Mouse (Mus musculus): ENCODE results near the gene Macrod2. TPM values are rescaled to one million over a fixed set of nuclear protein-coding genes. Genes with fewer than 3 reads are reported as not detected.

Macrod2 gene
- polyA plus RNA-seq, 1 experiment from 2014 or later, result 90.5 TPM

DNA sequence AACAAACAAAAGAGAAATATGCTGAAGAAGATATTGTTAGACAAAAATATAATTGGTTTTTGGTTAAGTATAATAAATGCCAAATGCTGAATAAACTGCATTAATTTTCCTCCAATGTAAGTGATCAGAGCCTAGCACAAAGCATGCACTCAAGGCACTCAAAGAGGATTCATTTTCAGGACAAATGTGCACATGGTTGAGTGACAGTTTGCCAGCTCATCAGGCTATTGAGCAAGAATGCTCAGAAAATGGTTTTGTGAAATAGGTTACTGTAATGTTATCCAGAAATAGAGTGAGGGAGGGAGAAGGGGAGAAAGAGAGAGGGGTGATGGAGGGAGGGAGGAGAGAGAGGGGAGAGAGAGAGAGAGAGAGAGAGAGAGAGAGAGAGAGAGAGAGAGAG is 1268.9 kb downstream of the Macrod2 start:
- H3K4me1 ChIP-seq, result no peaks in the 10 kb centered on the region
- no peak overlapping the region for H3K9ac ChIP-seq
- no peak overlapping the region for H3K4me3 ChIP-seq
- no peak overlapping the region for H3K27ac ChIP-seq
- ATAC-seq (replicated peaks), result no peak
- no peak overlapping the region for H3K4me2 ChIP-seq
- H3K27me3 ChIP-seq (replicated peaks), result no peaks in the 10 kb centered on the region
- no peaks in the 10 kb centered on the region for H3K36me3 ChIP-seq (replicated peaks)
- H3K9me3 ChIP-seq, result no peaks in the 10 kb centered on the region

DNA sequence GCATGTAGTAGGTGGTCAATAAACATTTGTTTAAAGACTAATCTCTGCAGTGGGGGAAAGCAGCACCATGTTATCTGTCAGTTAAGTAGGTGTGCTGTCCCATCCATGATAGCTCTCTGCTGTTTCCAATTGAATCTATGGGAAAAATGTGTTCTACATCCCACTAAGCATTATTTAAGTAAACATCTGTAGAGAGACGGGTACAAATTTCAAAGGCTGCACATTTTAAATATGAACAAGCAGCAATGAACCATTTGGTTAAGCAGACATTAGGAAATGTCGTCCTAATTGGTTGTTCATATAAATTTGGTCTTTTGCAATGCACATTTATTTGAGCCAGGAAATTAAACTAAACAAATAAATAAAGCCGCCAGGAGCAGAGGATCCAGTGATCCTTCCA is 1277.7 kb downstream of the Macrod2 start:
- Histone ChIP-seq H3K4me1 (no peaks in the 10 kb centered on the region), H3K4me3 (no peak overlapping the region), H3K27me3 (replicated peaks) (no peaks in the 10 kb centered on the region), H3K9ac (no peak overlapping the region), H3K9me3 (no peaks in the 10 kb centered on the region), H3K36me3 (replicated peaks) (no peaks in the 10 kb centered on the region), H3K4me2 (no peak overlapping the region), H3K27ac (no peak overlapping the region)
- ATAC-seq (replicated peaks), result no peak
- 91% methylated on average over 3 of the region's 3 CpGs for whole genome bisulfite sequencing

DNA sequence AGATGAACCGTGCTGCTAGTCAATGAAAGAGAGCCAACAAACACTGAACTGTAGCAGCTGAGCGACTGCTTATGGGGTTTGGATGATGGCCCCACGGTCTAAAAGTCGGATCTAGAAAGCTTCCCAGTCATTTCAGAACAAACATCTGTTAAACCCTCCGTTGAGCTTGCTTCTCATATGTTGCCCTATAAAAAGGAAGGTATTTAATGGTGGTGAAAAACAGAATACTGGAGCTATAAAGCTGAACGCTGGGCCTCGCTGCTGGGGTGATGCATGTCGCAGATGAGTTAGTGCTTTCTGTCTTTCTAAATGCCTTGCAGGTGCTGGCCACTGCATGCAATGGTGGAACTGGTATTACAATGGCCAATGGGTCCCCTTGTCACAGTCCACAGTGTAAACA is 1278.3 kb downstream of the Macrod2 start:
- H3K4me3 ChIP-seq, result no peak overlapping the region
- WGBS, result 88% methylated on average over 8 of the region's 8 CpGs
- H3K27me3 ChIP-seq (replicated peaks), result no peaks in the 10 kb centered on the region
- no peaks in the 10 kb centered on the region for H3K9me3 ChIP-seq
- ATAC-seq (replicated peaks), result no peak
- H3K9ac ChIP-seq, result no peak overlapping the region
- H3K4me1 ChIP-seq, result no peaks in the 10 kb centered on the region
- H3K4me2 ChIP-seq, result no peak overlapping the region
- H3K36me3 ChIP-seq (replicated peaks), result no peaks in the 10 kb centered on the region
- no peak overlapping the region for H3K27ac ChIP-seq

DNA sequence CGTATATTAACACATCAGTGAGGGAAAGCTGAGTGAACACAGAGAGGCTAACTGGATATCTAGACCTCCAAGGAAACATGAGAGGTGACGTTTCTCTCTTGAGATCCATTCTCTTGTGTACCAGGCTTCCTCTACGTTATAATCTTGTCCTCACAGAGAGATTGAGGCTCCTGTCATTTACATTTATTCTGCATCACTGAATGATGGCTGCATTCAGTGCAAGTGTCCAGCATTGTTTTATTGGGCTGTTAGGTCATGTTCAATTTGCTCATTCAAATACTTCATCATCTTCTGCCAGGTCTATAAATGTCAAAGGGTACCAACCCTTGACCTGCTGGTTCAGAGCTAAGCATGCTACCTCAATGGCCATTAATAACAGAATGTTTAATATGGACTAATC is 1302.4 kb downstream of the Macrod2 start:
- WGBS, result 78% methylated on average over 3 of the region's 3 CpGs
- H3K36me3 ChIP-seq (replicated peaks), result no peaks in the 10 kb centered on the region
- H3K4me2 ChIP-seq, result no peak overlapping the region
- H3K4me3 ChIP-seq, result no peak overlapping the region
- no peak overlapping the region for H3K9ac ChIP-seq
- no peak for ATAC-seq (replicated peaks)
- H3K4me1 ChIP-seq, result peaks cover 3% of the 10 kb centered on the region; the same call in 1 of the 2 replicates
- no peaks in the 10 kb centered on the region for H3K9me3 ChIP-seq
- H3K27ac ChIP-seq, result no peak overlapping the region
- H3K27me3 ChIP-seq (replicated peaks), result no peaks in the 10 kb centered on the region

DNA sequence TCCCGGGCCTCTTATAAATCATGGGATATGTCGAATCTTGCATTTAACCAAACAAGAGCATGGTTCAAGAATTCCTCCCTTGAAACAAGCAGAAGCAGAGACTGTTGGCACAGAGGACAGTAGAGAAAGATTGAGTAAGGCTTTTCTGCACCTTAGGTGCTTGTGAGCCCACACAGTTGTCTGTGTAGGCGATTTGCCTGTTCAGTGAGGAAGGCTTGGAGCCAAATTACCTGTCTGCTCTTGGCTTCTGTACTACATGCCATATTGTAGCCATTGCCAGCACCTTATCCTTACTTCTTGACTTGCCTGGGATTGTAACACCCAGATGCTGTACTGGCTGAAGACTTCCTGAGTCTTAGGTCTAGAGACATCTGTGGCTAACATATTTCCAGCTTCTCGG is 1303.2 kb downstream of the Macrod2 start:
- Histone ChIP-seq H3K9ac (no peak overlapping the region), H3K27ac (no peak overlapping the region), H3K9me3 (no peaks in the 10 kb centered on the region), H3K27me3 (replicated peaks) (no peaks in the 10 kb centered on the region), H3K4me1 (peaks cover 3% of the 10 kb centered on the region; the same call in 1 of the 2 replicates), H3K4me3 (no peak overlapping the region), H3K36me3 (replicated peaks) (no peaks in the 10 kb centered on the region), H3K4me2 (no peak overlapping the region)
- 87% methylated on average over 4 of the region's 4 CpGs for WGBS
- no peak for ATAC-seq (replicated peaks)

DNA sequence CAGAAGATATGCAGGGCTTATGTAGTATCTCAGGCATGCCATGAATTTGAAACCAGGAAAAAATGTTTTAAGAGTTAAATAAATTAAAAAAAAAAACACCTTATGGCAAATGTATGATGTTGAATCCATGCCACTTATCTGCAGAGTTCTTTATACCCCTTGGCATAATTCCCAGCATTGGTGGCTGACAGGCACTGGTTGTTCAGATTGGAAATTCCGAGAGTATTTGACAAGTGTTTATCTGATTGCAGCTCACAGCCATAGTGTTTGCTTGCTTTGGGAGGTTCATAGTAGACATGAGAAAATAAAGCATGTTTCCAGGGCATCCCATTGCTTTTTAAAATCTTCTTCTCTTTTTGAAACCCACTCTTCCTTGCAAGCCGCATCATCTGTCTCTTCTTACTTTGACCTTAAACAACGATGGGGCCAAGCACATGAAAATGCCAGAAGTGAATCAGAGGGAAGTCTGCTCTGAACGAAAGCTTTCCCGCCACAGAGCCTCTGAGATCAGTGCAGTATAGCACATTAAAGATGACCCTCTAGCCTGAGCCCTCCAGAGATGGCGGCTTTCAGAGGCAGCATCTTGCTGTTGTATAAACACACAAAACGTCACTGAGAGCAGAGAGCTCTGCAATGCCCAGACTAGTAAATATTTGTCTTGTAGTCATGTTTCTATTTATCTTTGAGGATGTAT is 1305.8 kb downstream of the Macrod2 start:
- Histone ChIP-seq H3K9ac (no peak overlapping the region), H3K4me1 (peaks cover 3% of the 10 kb centered on the region; the same call in 1 of the 2 replicates), H3K27ac (0 out of 2 replicates have a peak overlapping the region, but pooled peaks have one; percentile 29), H3K4me2 (no peak overlapping the region), H3K9me3 (no peaks in the 10 kb centered on the region), H3K4me3 (no peak overlapping the region), H3K27me3 (replicated peaks) (no peaks in the 10 kb centered on the region), H3K36me3 (replicated peaks) (no peaks in the 10 kb centered on the region)
- ATAC-seq (replicated peaks), result peak; percentile 65; the same call in 1 of the 2 replicates
- WGBS, result 63% methylated on average over 7 of the region's 7 CpGs

DNA sequence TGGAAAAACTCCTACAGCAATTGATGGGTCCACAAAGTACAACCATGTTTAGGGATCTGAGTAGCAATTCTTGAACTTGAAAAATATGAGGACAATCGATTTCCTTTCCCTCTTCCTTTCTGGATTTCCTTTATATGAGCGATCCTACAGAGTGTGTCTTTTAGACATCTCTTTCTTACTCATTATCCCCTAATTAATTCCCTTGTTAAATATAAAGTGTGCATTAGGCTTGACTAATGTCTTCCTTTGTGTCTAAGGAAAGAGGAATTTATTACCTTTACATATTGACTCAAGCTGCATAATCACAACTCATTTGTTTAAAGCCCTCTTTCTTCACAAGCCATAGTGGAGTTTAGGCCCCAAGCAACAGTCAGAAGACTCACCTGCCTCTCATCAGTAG is 1316.7 kb downstream of the Macrod2 start:
- no peak for ATAC-seq (replicated peaks)
- no peak overlapping the region for H3K27ac ChIP-seq
- no peak overlapping the region for H3K9ac ChIP-seq
- H3K27me3 ChIP-seq (replicated peaks), result no peaks in the 10 kb centered on the region
- 63% methylated on average over 2 of the region's 2 CpGs for WGBS
- no peak overlapping the region for H3K4me2 ChIP-seq
- no peaks in the 10 kb centered on the region for H3K36me3 ChIP-seq (replicated peaks)
- H3K4me3 ChIP-seq, result no peak overlapping the region
- H3K4me1 ChIP-seq, result no peaks in the 10 kb centered on the region
- H3K9me3 ChIP-seq, result no peaks in the 10 kb centered on the region

DNA sequence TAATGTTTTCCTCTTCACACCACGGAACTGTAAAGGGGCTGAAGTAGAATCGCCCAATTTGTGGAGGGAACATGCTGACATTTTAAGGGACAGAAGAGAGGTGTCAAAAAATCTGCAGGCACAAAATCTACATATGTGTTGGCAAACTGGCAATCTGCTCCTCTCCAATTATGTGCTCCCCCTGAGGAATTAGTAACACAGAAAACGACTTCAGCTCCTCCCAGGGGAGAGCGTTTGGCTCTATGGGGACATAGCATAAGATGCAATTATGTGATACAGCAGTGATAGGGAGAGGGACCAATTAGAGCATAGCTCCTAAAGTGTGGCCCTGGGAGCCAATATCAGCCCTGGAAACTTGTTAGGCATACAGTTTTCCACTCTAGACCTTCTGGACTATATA is 1317.2 kb downstream of the Macrod2 start:
- no peaks in the 10 kb centered on the region for H3K4me1 ChIP-seq
- ATAC-seq (replicated peaks), result no peak
- 66% methylated on average over 4 of the region's 4 CpGs for WGBS
- no peak overlapping the region for H3K4me2 ChIP-seq
- H3K4me3 ChIP-seq, result no peak overlapping the region
- no peaks in the 10 kb centered on the region for H3K9me3 ChIP-seq
- no peaks in the 10 kb centered on the region for H3K36me3 ChIP-seq (replicated peaks)
- H3K27ac ChIP-seq, result no peak overlapping the region
- H3K27me3 ChIP-seq (replicated peaks), result no peaks in the 10 kb centered on the region
- H3K9ac ChIP-seq, result no peak overlapping the region

DNA sequence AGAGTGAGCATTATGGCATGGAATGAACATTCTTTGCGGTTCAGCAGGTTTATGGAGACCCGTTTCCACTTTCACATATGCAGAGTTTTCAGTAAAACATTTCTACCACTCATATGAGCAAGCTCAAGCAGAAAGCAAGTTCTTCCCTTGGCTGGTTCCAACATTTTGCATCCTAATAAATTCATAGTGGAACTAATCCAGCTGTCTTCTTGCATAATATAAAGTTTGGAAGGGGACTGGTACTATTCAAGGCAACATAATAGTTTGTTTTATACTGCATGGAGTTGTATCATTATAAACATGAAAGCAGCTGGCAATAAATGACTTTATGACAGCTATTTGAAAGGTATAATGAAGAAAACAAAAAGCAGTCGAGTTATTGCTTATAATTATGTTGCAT is 1320.0 kb downstream of the Macrod2 start:
- Histone ChIP-seq H3K9ac (no peak overlapping the region), H3K36me3 (replicated peaks) (no peaks in the 10 kb centered on the region), H3K9me3 (no peaks in the 10 kb centered on the region), H3K27ac (no peak overlapping the region), H3K4me2 (no peak overlapping the region), H3K4me3 (no peak overlapping the region), H3K27me3 (replicated peaks) (no peaks in the 10 kb centered on the region), H3K4me1 (no peaks in the 10 kb centered on the region)
- 86% methylated on average over 3 of the region's 3 CpGs for WGBS
- ATAC-seq (replicated peaks), result no peak

DNA sequence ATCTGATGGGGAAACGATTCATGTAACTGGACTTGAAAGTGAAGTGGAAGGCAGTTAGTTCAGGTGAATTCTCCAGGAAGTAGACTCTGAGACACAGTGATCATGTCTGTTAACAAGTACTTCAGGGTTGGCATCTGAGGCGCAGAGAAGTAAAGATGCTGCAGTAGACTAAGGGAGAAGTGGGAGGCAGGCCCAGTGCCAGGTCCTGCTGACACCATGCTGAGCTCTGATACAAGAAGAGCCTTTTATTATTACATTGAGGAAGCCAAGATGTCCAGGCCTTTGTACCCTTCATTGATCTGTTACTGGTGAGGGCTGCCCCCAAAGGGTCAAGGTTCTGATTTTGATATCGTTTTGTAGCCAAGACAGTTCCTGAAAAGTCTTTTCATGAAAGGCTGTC is 1327.4 kb downstream of the Macrod2 start:
- Histone ChIP-seq H3K9me3 (no peaks in the 10 kb centered on the region), H3K4me1 (no peaks in the 10 kb centered on the region), H3K27me3 (replicated peaks) (no peaks in the 10 kb centered on the region), H3K9ac (no peak overlapping the region), H3K4me3 (no peak overlapping the region), H3K4me2 (no peak overlapping the region), H3K27ac (no peak overlapping the region), H3K36me3 (replicated peaks) (no peaks in the 10 kb centered on the region)
- WGBS, result 90% methylated on average over 3 of the region's 3 CpGs
- no peak for ATAC-seq (replicated peaks)

DNA sequence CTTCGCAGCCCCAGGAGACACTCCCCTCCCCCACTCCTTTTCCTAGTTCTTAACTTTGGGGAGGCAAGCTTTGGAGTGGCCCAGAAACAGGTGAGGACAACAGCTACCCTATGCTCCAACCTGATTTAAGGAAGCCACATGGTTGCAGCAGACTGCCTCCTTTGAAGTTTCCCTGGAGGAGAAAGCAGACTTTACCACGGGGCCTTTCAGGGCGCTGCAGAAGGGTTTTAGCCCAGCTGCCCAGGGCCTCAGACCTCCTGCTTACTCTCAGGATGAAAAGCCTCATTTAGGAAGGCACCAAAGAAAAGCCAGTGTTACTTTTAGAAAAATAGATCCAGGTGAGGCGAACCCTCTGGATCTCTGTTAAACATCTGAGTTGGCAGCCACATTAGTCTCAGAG is 1333.9 kb downstream of the Macrod2 start:
- Histone ChIP-seq H3K9me3 (no peaks in the 10 kb centered on the region), H3K4me3 (no peak overlapping the region), H3K9ac (no peak overlapping the region), H3K4me1 (no peaks in the 10 kb centered on the region), H3K4me2 (no peak overlapping the region), H3K36me3 (replicated peaks) (no peaks in the 10 kb centered on the region), H3K27ac (no peak overlapping the region), H3K27me3 (replicated peaks) (no peaks in the 10 kb centered on the region)
- no peak for ATAC-seq (replicated peaks)
- 64% methylated on average over 4 of the region's 4 CpGs for WGBS

DNA sequence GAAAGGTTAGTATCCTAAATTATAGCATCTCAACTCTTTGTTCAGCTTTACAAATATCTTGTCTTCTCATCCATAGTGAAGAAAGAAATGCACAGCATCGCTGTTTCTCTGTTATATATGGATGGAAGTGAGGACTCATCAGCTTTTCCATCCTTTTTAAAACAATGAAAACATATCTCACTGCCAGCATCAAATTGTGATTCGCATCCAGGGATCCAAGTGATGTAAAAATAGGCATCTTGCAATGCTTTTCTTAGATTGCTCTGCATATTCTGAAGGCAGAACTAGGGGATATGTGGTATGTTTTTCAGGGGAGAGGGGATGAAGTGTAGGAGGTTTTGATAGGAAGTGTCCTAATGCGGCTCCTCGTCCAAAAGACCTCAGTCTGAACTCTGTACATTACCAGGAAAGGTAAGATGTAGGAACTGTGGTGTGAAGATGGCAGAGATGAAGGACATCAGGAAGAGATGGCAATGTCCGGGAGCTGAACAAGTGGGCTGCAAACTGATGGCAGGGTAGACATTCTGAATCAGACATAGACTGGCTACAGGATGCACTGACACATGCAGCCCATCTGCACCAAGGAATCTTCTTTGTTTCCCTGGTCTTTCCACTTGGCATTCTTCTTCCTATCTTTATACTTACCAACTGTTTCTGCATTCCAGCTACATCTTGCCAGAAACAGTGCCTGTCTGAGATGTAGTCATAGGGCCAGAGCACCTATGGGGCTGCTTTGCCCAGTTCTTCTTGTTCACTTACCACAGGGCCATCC is 1341.8 kb downstream of the Macrod2 start:
- Histone ChIP-seq H3K27me3 (replicated peaks) (no peaks in the 10 kb centered on the region), H3K4me1 (no peaks in the 10 kb centered on the region), H3K9me3 (no peaks in the 10 kb centered on the region), H3K4me2 (no peak overlapping the region), H3K9ac (no peak overlapping the region), H3K4me3 (no peak overlapping the region), H3K27ac (no peak overlapping the region), H3K36me3 (replicated peaks) (no peaks in the 10 kb centered on the region)
- no peak for ATAC-seq (replicated peaks)
- 90% methylated on average over 5 of the region's 5 CpGs for WGBS

DNA sequence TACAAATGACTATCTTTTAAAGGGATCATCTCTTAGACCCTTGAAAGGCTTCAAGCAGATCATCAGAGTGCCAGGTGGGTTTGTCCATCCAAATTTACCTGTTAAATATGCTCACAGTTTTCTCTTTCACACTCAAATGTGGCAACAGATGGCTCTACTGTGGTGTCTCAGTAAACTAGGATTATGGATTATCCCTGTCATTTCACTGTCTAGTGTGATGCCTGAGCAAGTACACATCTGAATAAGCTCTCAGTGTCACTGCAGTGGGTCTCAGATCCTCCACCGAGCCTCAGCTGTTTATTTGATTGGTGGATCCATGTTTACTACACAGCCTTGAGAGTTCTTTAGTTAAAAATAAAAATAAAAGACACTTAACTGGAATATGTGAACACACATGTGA is 1343.6 kb downstream of the Macrod2 start:
- no peaks in the 10 kb centered on the region for H3K4me1 ChIP-seq
- no peak overlapping the region for H3K4me3 ChIP-seq
- no peak overlapping the region for H3K9ac ChIP-seq
- no peak overlapping the region for H3K4me2 ChIP-seq
- H3K27me3 ChIP-seq (replicated peaks), result no peaks in the 10 kb centered on the region
- WGBS, result 58% methylated on average over 1 of the region's 1 CpGs
- no peaks in the 10 kb centered on the region for H3K36me3 ChIP-seq (replicated peaks)
- H3K27ac ChIP-seq, result no peak overlapping the region
- no peaks in the 10 kb centered on the region for H3K9me3 ChIP-seq
- no peak for ATAC-seq (replicated peaks)

Data from midbrain, embryonic 15.5 days (tissue).